Mouse (Mus musculus): ENCODE measurements around the gene Nexmif. TPM values are rescaled to one million over a fixed set of nuclear protein-coding genes. Genes with fewer than 3 reads are reported as not detected.
A peak's percentile ranks its signal among the peaks of the same experiment; 100 is the strongest.
"Not testable (repeated sequence)": the region's sequence is repeated elsewhere in the genome, so short reads cannot be mapped to it uniquely, and the experiment has no call there.

The Nexmif gene
- under 1 TPM; 0.11 to 0.19 TPM for total RNA-seq (2021)

- peak; percentile 19 to 31 for DNase-seq
- intact Hi-C loops (cut with DNase I): no loop called here
These were observed at the start of gene Nexmif for GRCm38 (mm10) chrX:104200736-104201591. TSS of gene Nexmif (minus strand) at chrX:104201185.

GRCm38 (mm10) chrX:104208701-104209100 is 7.7 kb upstream of the Nexmif start:
- intact Hi-C loops (cut with DNase I): no loop called here
- DNase-seq: no peak

GRCm38 (mm10) chrX:104201592-104202139 is 681 bp upstream of the Nexmif start:
- DNase-seq: no peak
- intact Hi-C loops (cut with DNase I): no loop called here

GRCm38 (mm10) chrX:104200388-104200735 is 623 bp downstream of the Nexmif start:
- intact Hi-C loops (cut with DNase I): no loop called here
- no peak for DNase-seq

- DNase-seq: peak; percentile 42 to 51
- intact Hi-C loops (cut with DNase I): no loop called here
These were observed 1.2 kb downstream of the Nexmif start for GRCm38 (mm10) chrX:104199611-104200387.

- no peak for DNase-seq
- intact Hi-C loops (cut with DNase I): no loop called here
These were observed 1.9 kb downstream of the Nexmif start for GRCm38 (mm10) chrX:104199070-104199469.

GRCm38 (mm10) chrX:104196561-104196960 is 4.4 kb downstream of the Nexmif start:
- no peak for DNase-seq
- intact Hi-C loops (cut with DNase I): no loop called here

GRCm38 (mm10) chrX:104179257-104179656 is 21.7 kb downstream of the Nexmif start:
- DNase-seq: peak; percentile 42 to 48

GRCm38 (mm10) chrX:104150072-104150471 is 50.9 kb downstream of the Nexmif start:
- no peak for DNase-seq
- intact Hi-C loops (cut with DNase I): no loop called here

More at GRCm38 (mm10) chrX:104179257-104179656, 21.7 kb downstream of the Nexmif start:
- intact Hi-C loops (cut with DNase I): loop anchor here (1.0 to 5.0 kb wide), 2 partner anchors 568 to 827 kb away; no protein-coding TSS in a partner anchor

GRCm38 (mm10) chrX:104115266-104115665 is 85.7 kb downstream of the Nexmif start:
- intact Hi-C loops (cut with DNase I): not testable (repeated sequence)

GRCm38 (mm10) chrX:104114596-104114995 is 86.4 kb downstream of the Nexmif start:
- intact Hi-C loops (cut with DNase I): no loop called here
- no peak for DNase-seq

More at GRCm38 (mm10) chrX:104115266-104115665, 85.7 kb downstream of the Nexmif start:
- DNase-seq: not testable (repeated sequence)

- no peak for DNase-seq
- intact Hi-C loops (cut with DNase I): no loop called here
These were observed 146.1 kb downstream of the Nexmif start for GRCm38 (mm10) chrX:104054848-104055247.

- intact Hi-C loops (cut with DNase I): no loop called here
These were observed 160.7 kb downstream of the Nexmif start for GRCm38 (mm10) chrX:104040276-104040675.

GRCm38 (mm10) chrX:104033843-104034242 is 167.1 kb downstream of the Nexmif start:
- no peak for DNase-seq
- intact Hi-C loops (cut with DNase I): loop anchor here (10.0 kb wide), 1 partner anchor 61 kb away; no protein-coding TSS in a partner anchor

More at GRCm38 (mm10) chrX:104040276-104040675, 160.7 kb downstream of the Nexmif start:
- peak; percentile 11 to 32 for DNase-seq

- DNase-seq: no peak
These were observed 168.2 kb downstream of the Nexmif start for GRCm38 (mm10) chrX:104032756-104033155.

More at GRCm38 (mm10) chrX:104032756-104033155, 168.2 kb downstream of the Nexmif start:
- intact Hi-C loops (cut with DNase I): loop anchor here (10.0 kb wide), 1 partner anchor 62 kb away; no protein-coding TSS in a partner anchor

Small RNAs within 50 kb of the gene (microRNA-seq; reads per million reads assigned to microRNA genes)
- 0 reads per million in 2 experiments for gene Gm24993 (ENCODE audit: borderline number of aligned reads in 2 of 2)
- 21.7 to 28.3 reads per million in 2 experiments for gene Mir672 (ENCODE audit: borderline number of aligned reads in 2 of 2)

Other genes starting within 250 kb of the Nexmif start
- 10 to 100 TPM; 20.9 to 28.6 TPM for gene Rlim, start 219.9 kb downstream of the Nexmif start, total RNA-seq (2021)
- gene Abcb7, start 212.7 kb upstream of the Nexmif start, total RNA-seq (2021): 10 to 100 TPM; 33.2 to 39.7 TPM